In genomic region chr3:154628284-154628683, GRCm38 (mm10) we compare ENCODE assay signal across 10 mouse cellular contexts. TPM values are rescaled to one million over a fixed set of nuclear protein-coding genes. Genes with fewer than 3 reads are reported as not detected.
DNase-seq lines count a peak whose midpoint lies in the region; ATAC-seq lines count a peak whose summit lies in the region.
"Had no signal": no experiment of that assay in that cellular context is flagged by ENCODE, and none has a peak within 500 bp of the region (broad histone marks: within the 10 kb centered on the region; RNA-seq: fewer than 3 reads in every experiment).

No protein-coding gene starts in this region.

- no peak overlapping the region for H3K9ac ChIP-seq in limb, embryonic 11.5 days (ENCODE audit: low read length)
- H3K9ac ChIP-seq in hindbrain, embryonic 16.5 days (ENCODE audit: low read depth, low read length): no peak overlapping the region
- no peak overlapping the region for H3K9ac ChIP-seq in midbrain, embryonic 14.5 days (replicated peaks; ENCODE audit: low read length)

- no peak overlapping the region for H3K27ac ChIP-seq in limb, embryonic 11.5 days (replicated peaks; ENCODE audit: low read depth, low read length)
- no peak overlapping the region for H3K27ac ChIP-seq in limb, embryonic 10.5 days
- no peak overlapping the region for H3K27ac ChIP-seq in hindbrain, embryonic 16.5 days (ENCODE audit: low read depth, low read length)
- no peak overlapping the region for H3K27ac ChIP-seq in midbrain, embryonic 14.5 days (replicated peaks; ENCODE audit: low read depth, low read length)

- no peak overlapping the region for H3K4me3 ChIP-seq in limb, embryonic 11.5 days (ENCODE audit: low read depth, low read length)
- no peak overlapping the region for H3K4me3 ChIP-seq in limb, embryonic 10.5 days
- H3K4me3 ChIP-seq in hindbrain, embryonic 16.5 days (ENCODE audit: low read length): no peak overlapping the region
- no peak overlapping the region for H3K4me3 ChIP-seq in midbrain, embryonic 14.5 days (replicated peaks; ENCODE audit: low read depth, low read length)
- H3K4me3 ChIP-seq: myocyte had no signal

- H3K4me1 ChIP-seq in limb, embryonic 11.5 days (ENCODE audit: control insufficient read depth, insufficient read depth, low read length): no peaks in the 10 kb centered on the region
- H3K4me1 ChIP-seq in limb, embryonic 10.5 days: no peaks in the 10 kb centered on the region
- H3K4me1 ChIP-seq in hindbrain, embryonic 16.5 days (ENCODE audit: control insufficient read depth, insufficient read depth, low read depth, low read length): no peaks in the 10 kb centered on the region
- no peaks in the 10 kb centered on the region for H3K4me1 ChIP-seq in midbrain, embryonic 14.5 days (ENCODE audit: control insufficient read depth, insufficient read depth, low read length)

- peak; percentile 73 for ATAC-seq in limb, embryonic 11.5 days (ENCODE audit: insufficient number of reproducible peaks, low FRiP score, low TSS enrichment, low read depth)
- 0 out of 2 replicates have a peak, but pooled peaks have one; percentile 52 for ATAC-seq in hindbrain, embryonic 16.5 days
- peak; percentile 34; the same call in 1 of the 2 replicates for ATAC-seq in midbrain, embryonic 14.5 days (ENCODE audit: low FRiP score, low TSS enrichment)
- ATAC-seq in erythroblast, adult 5-6 weeks (replicated peaks; ENCODE audit: low FRiP score, poor library complexity, severe bottlenecking): no peak

- H3K27me3 ChIP-seq in limb, embryonic 11.5 days (ENCODE audit: control insufficient read depth, insufficient read depth, low read length): no peaks in the 10 kb centered on the region
- H3K27me3 ChIP-seq in limb, embryonic 10.5 days (ENCODE audit: low read depth, poor library complexity, severe bottlenecking): no peaks in the 10 kb centered on the region
- no peaks in the 10 kb centered on the region for H3K27me3 ChIP-seq in hindbrain, embryonic 16.5 days (replicated peaks; ENCODE audit: control insufficient read depth, insufficient read depth, low read length)
- no peaks in the 10 kb centered on the region for H3K27me3 ChIP-seq in midbrain, embryonic 14.5 days (ENCODE audit: control insufficient read depth, insufficient read depth, low read length)

- no peaks in the 10 kb centered on the region for H3K36me3 ChIP-seq in limb, embryonic 11.5 days (ENCODE audit: control insufficient read depth, insufficient read depth, low read length)
- H3K36me3 ChIP-seq in limb, embryonic 10.5 days: peaks cover 6% of the 10 kb centered on the region; the same call in 1 of the 2 replicates
- H3K36me3 ChIP-seq in hindbrain, embryonic 16.5 days (ENCODE audit: control insufficient read depth, insufficient read depth, low read length): no peaks in the 10 kb centered on the region
- H3K36me3 ChIP-seq in midbrain, embryonic 14.5 days (ENCODE audit: control insufficient read depth, insufficient read depth, low read length): no peaks in the 10 kb centered on the region

- no peak for DNase-seq in limb, embryonic 11.5 days (ENCODE audit: low spot score)
- no peak for DNase-seq in limb, embryonic 10.5 days (ENCODE audit: low spot score)
- peak; percentile 13 for DNase-seq in c-Kit-negative CD71-positive TER-119-positive erythroid progenitor cells, embryonic 14.5 days (ENCODE audit: low read depth, low spot score)
- DNase-seq in midbrain, embryonic 14.5 days: no peak
- DNase-seq in spleen, adult 18-20 months: no peak
- no peak for DNase-seq in left cerebral cortex, adult 18-20 months (ENCODE audit: low spot score in 2 of 2)
- DNase-seq: heart, postnatal 14 days had no signal

- H3K9me3 ChIP-seq in limb, embryonic 11.5 days (ENCODE audit: control insufficient read depth, low read length): no peaks in the 10 kb centered on the region
- no peaks in the 10 kb centered on the region for H3K9me3 ChIP-seq in limb, embryonic 10.5 days (replicated peaks)
- H3K9me3 ChIP-seq in hindbrain, embryonic 16.5 days (ENCODE audit: control insufficient read depth, low read length): no peaks in the 10 kb centered on the region
- no peaks in the 10 kb centered on the region for H3K9me3 ChIP-seq in midbrain, embryonic 14.5 days (ENCODE audit: control insufficient read depth, low read length)

- no peak overlapping the region for H3K4me2 ChIP-seq in limb, embryonic 11.5 days (ENCODE audit: low read depth, severe bottlenecking)
- no peak overlapping the region for H3K4me2 ChIP-seq in hindbrain, embryonic 16.5 days (ENCODE audit: low read length)
- H3K4me2 ChIP-seq in midbrain, embryonic 14.5 days (ENCODE audit: low read length): no peak overlapping the region

RNA-seq across cellular contexts. Expression of gene Tyw3, which starts 31.4 kb away (rescaled TPM):
- 20.0 and 22.4 TPM in 2 replicates for polyA plus RNA-seq in limb, embryonic 11.5 days (2014; fragmentation: Nextera tagmentation; extraction: Ambion mirVana)
- 18.9 and 21.7 TPM in 2 replicates for polyA plus RNA-seq in limb, embryonic 10.5 days (2016; fragmentation: Nextera tagmentation; extraction: Ambion mirVana)
- 10.7 and 17.0 TPM in 2 replicates for polyA plus RNA-seq in hindbrain, embryonic 16.5 days (2015; fragmentation: Nextera tagmentation; extraction: Ambion mirVana)
- polyA plus RNA-seq in midbrain, embryonic 14.5 days (2014; fragmentation: Nextera tagmentation; extraction: Ambion mirVana): 13.5 and 14.3 TPM in 2 replicates
- total RNA-seq in erythroblast, adult 5-6 weeks (2015; ENCODE audit: low replicate concordance): 1.3 TPM in 1 of 2 replicates, not detected in the other
- 0.34 and 1.4 TPM in 2 replicates for total RNA-seq in erythroblast, adult 5-6 weeks (2017; ENCODE audit: low replicate concordance)
- 10 to 100 TPM; 13.5 to 13.6 TPM for total RNA-seq in left cerebral cortex, adult 18-20 months (2021)

RNA-seq across cellular contexts. Expression of gene Cryz, which starts 31.8 kb away (rescaled TPM):
- polyA plus RNA-seq in limb, embryonic 11.5 days (2014; fragmentation: Nextera tagmentation; extraction: Ambion mirVana): 29.0 and 29.2 TPM in 2 replicates
- polyA plus RNA-seq in limb, embryonic 10.5 days (2016; fragmentation: Nextera tagmentation; extraction: Ambion mirVana): 23.7 and 23.8 TPM in 2 replicates
- 10.7 and 11.9 TPM in 2 replicates for polyA plus RNA-seq in hindbrain, embryonic 16.5 days (2015; fragmentation: Nextera tagmentation; extraction: Ambion mirVana)
- polyA plus RNA-seq in midbrain, embryonic 14.5 days (2014; fragmentation: Nextera tagmentation; extraction: Ambion mirVana): 10.7 and 13.9 TPM in 2 replicates
- not detected in 2 replicates for total RNA-seq in erythroblast, adult 5-6 weeks (2015; ENCODE audit: low replicate concordance)
- total RNA-seq in erythroblast, adult 5-6 weeks (2017; ENCODE audit: low replicate concordance): 2.2 and 3.3 TPM in 2 replicates
- total RNA-seq in left cerebral cortex, adult 18-20 months (2021): 10 to 100 TPM; 20.3 to 21.3 TPM

RNA-seq across cellular contexts. Expression of gene Erich3, which starts 35.4 kb away (rescaled TPM):
- polyA plus RNA-seq in limb, embryonic 11.5 days (2014; fragmentation: Nextera tagmentation; extraction: Ambion mirVana): 0.08 and 0.23 TPM in 2 replicates
- 0.09 TPM in 1 of 2 replicates, not detected in the other for polyA plus RNA-seq in limb, embryonic 10.5 days (2016; fragmentation: Nextera tagmentation; extraction: Ambion mirVana)
- 2.3 and 2.4 TPM in 2 replicates for polyA plus RNA-seq in hindbrain, embryonic 16.5 days (2015; fragmentation: Nextera tagmentation; extraction: Ambion mirVana)
- 1.0 and 2.7 TPM in 2 replicates for polyA plus RNA-seq in midbrain, embryonic 14.5 days (2014; fragmentation: Nextera tagmentation; extraction: Ambion mirVana)
- total RNA-seq in erythroblast, adult 5-6 weeks (2015; ENCODE audit: low replicate concordance): not detected in 2 replicates
- total RNA-seq in erythroblast, adult 5-6 weeks (2017; ENCODE audit: low replicate concordance): not detected in 2 replicates
- total RNA-seq in left cerebral cortex, adult 18-20 months (2021): 10 to 100 TPM; 11.0 to 12.2 TPM
- polyA plus RNA-seq: myocyte had no signal
